Mouse (Mus musculus) stomach, postnatal 0 days (tissue): ENCODE measurements at regions not wholly inside any gene's neighbourhood (a gene's known extent, or its start where the extent isn't known, plus 50 kb on each side); places are given as distances from the start of the nearest gene placed in this dataset.

Experiments used
- CTCF ChIP-seq: IDR thresholded peaks from 2 replicates; pipeline ENCODE4 v1.5.1; 2016; ENCODE audit warnings: antibody characterized with exemption, low read depth, mild to moderate bottlenecking, moderate library complexity
- EP300 ChIP-seq: optimal IDR thresholded peaks from 2 replicates; pipeline ENCODE3; 2016; ENCODE audit warnings: antibody characterized with exemption

GRCm38 (mm10) chr10:120628066-120628465 is 151.8 kb upstream of the Hmga2 start:
- TF ChIP-seq CTCF: no peak
- no peak for TF ChIP-seq EP300
